Mouse (Mus musculus) intestine, embryonic 14.5 days (tissue): ENCODE data around the gene Pdlim7. TPM values are rescaled to one million over a fixed set of nuclear protein-coding genes. Genes with fewer than 3 reads are reported as not detected.

Source experiments
- ATAC-seq: fragments of 200-750 bp; cut with Nextera tagmentation; replicated peaks from 2 replicates; pipeline ENCODE4 v1.8.0; 2017; ENCODE audit warnings: low read depth, moderate number of reproducible peaks, moderate TSS enrichment, moderate library complexity; ENCODE audit not compliant: low FRiP score, low TSS enrichment
- DNase-seq: peaks from one replicate; pipeline ENCODE4 v3.0.0-alpha.2; 2018; ENCODE audit warnings: low spot score
- H3K27ac ChIP-seq: fragments of 300-500 bp; sonication (generic); 2 replicates; pipeline ENCODE4 v1.5.1; 2014; ENCODE audit warnings: low read depth, mild to moderate bottlenecking, control low read depth
- H3K27me3 ChIP-seq: fragments of 300-500 bp; sonication (generic); replicated peaks from 2 replicates; pipeline ENCODE4 v1.6.1; 2014; ENCODE audit warnings: low read length, control low read depth; ENCODE audit not compliant: control insufficient read depth, insufficient read depth
- H3K36me3 ChIP-seq: fragments of 300-500 bp; sonication (generic); 2 replicates; pipeline ENCODE4 v1.6.1; 2014; ENCODE audit warnings: low read length, control low read depth; ENCODE audit not compliant: control insufficient read depth, insufficient read depth
- H3K4me1 ChIP-seq: fragments of 300-500 bp; sonication (generic); replicated peaks from 2 replicates; pipeline ENCODE4 v1.6.1; 2014; ENCODE audit warnings: low read length, control low read depth, mixed read lengths; ENCODE audit not compliant: control insufficient read depth, insufficient read depth
- H3K4me2 ChIP-seq: fragments of 300-500 bp; sonication (generic); 2 replicates; pipeline ENCODE4 v1.6.1; 2014; ENCODE audit warnings: low read length
- H3K4me3 ChIP-seq: fragments of 300-500 bp; sonication (generic); 2 replicates; pipeline ENCODE4 v1.5.1; 2014; ENCODE audit warnings: low read depth, low read length, control low read depth, mixed read lengths
- H3K9ac ChIP-seq: fragments of 300-500 bp; sonication (generic); 2 replicates; pipeline ENCODE4 v1.6.1; 2014; ENCODE audit warnings: mild to moderate bottlenecking, low read length
- H3K9me3 ChIP-seq: fragments of 300-500 bp; sonication (generic); 2 replicates; pipeline ENCODE4 v1.6.1; 2016; ENCODE audit warnings: low read length, control low read depth; ENCODE audit not compliant: control insufficient read depth
- WGBS: fragments of 180-500 bp; shearing (Covaris S2); extraction: QIAGEN DNeasy Blood & Tissue Kit; methylation state at CpG from one replicate; pipeline ENCODE4 v1.1.7; 2014; 5-methylcytosine and 5-hydroxymethylcytosine counted together
- polyA plus RNA-seq: library from polyadenylated mRNA; unstranded; fragments of >200 nt; fragmentation: Nextera tagmentation; extraction: Ambion mirVana; gene quantifications from 2 replicates; pipeline ENCODE4 v1.2.1, GENCODE M21; 2014

Pdlim7 gene
- polyA plus RNA-seq, 1 experiment from 2014 or later: 253 TPM

GRCm38 (mm10) chr13:55462965-55463364 lies 50.5 kb downstream of the Pdlim7 start:
- Histone ChIP-seq H3K9me3 (no peaks in the 10 kb centered on the region), H3K36me3 (peaks cover 39% of the 10 kb centered on the region), H3K4me2 (no peak overlapping the region), H3K9ac (no peak overlapping the region), H3K4me3 (no peak overlapping the region), H3K27me3 (no peaks in the 10 kb centered on the region), H3K27ac (no peak overlapping the region), H3K4me1 (peaks cover 6% of the 10 kb centered on the region; the same call in 1 of the 2 replicates)
- ATAC-seq: no peak
- 56% methylated on average over 2 of the region's 2 CpGs for WGBS
- no peak for DNase-seq

GRCm38 (mm10) chr13:55451785-55452549 lies 61.5 kb downstream of the Pdlim7 start:
- Histone ChIP-seq H3K9me3 (no peaks in the 10 kb centered on the region), H3K36me3 (peaks cover 82% of the 10 kb centered on the region), H3K9ac (no peak overlapping the region), H3K4me3 (no peak overlapping the region), H3K27ac (no peak overlapping the region), H3K4me2 (no peak overlapping the region), H3K4me1 (peaks cover 10% of the 10 kb centered on the region), H3K27me3 (no peaks in the 10 kb centered on the region)
- DNase-seq (no peak), ATAC-seq (no peak)
- WGBS: 87% methylated on average over 16 of the region's 16 CpGs

- H3K4me1 ChIP-seq: peaks cover 16% of the 10 kb centered on the region
- DNase-seq (no peak), ATAC-seq (no peak)
- no peak overlapping the region for H3K4me3 ChIP-seq
- no peak overlapping the region for H3K9ac ChIP-seq
- no peak overlapping the region for H3K4me2 ChIP-seq
- peaks cover 77% of the 10 kb centered on the region for H3K36me3 ChIP-seq
- H3K27ac ChIP-seq: no peak overlapping the region
- H3K27me3 ChIP-seq: no peaks in the 10 kb centered on the region
- H3K9me3 ChIP-seq: no peaks in the 10 kb centered on the region
- WGBS: 92% methylated on average over 10 of the region's 10 CpGs
Observed at GRCm38 (mm10) chr13:55451296-55451695, 62.2 kb downstream of the Pdlim7 start.

- Histone ChIP-seq H3K4me1 (peaks cover 21% of the 10 kb centered on the region), H3K36me3 (peaks cover 70% of the 10 kb centered on the region)
- no peak for ATAC-seq
Observed at GRCm38 (mm10) chr13:55450511-55450980, 62.9 kb downstream of the Pdlim7 start.

GRCm38 (mm10) chr13:55449679-55450441 lies 63.6 kb downstream of the Pdlim7 start:
- H3K4me3 ChIP-seq: no peak overlapping the region
- no peaks in the 10 kb centered on the region for H3K9me3 ChIP-seq
- DNase-seq (no peak), ATAC-seq (no peak)
- 86% methylated on average over 17 of the region's 17 CpGs for WGBS
- no peaks in the 10 kb centered on the region for H3K27me3 ChIP-seq
- no peak overlapping the region for H3K27ac ChIP-seq
- H3K4me1 ChIP-seq: peaks cover 21% of the 10 kb centered on the region
- H3K9ac ChIP-seq: no peak overlapping the region
- H3K4me2 ChIP-seq: no peak overlapping the region
- H3K36me3 ChIP-seq: peaks cover 63% of the 10 kb centered on the region

More at GRCm38 (mm10) chr13:55450511-55450980, 62.9 kb downstream of the Pdlim7 start:
- no peak for DNase-seq
- Histone ChIP-seq H3K27me3 (no peaks in the 10 kb centered on the region), H3K9me3 (no peaks in the 10 kb centered on the region), H3K4me3 (no peak overlapping the region), H3K4me2 (no peak overlapping the region), H3K27ac (no peak overlapping the region), H3K9ac (no peak overlapping the region)
- WGBS: 93% methylated on average over 11 of the region's 11 CpGs

- Histone ChIP-seq H3K9ac (no peak overlapping the region), H3K27me3 (no peaks in the 10 kb centered on the region), H3K36me3 (peaks cover 56% of the 10 kb centered on the region), H3K4me2 (no peak overlapping the region), H3K4me1 (peaks cover 21% of the 10 kb centered on the region), H3K9me3 (no peaks in the 10 kb centered on the region), H3K27ac (no peak overlapping the region), H3K4me3 (no peak overlapping the region)
- ATAC-seq: no peak
- 94% methylated on average over 9 of the region's 9 CpGs for WGBS
- no peak for DNase-seq
Observed at GRCm38 (mm10) chr13:55449205-55449604, 64.3 kb downstream of the Pdlim7 start.

GRCm38 (mm10) chr13:55448131-55448530 lies 65.3 kb downstream of the Pdlim7 start:
- no peak overlapping the region for H3K27ac ChIP-seq
- no peaks in the 10 kb centered on the region for H3K27me3 ChIP-seq
- ATAC-seq (no peak), DNase-seq (no peak)
- H3K36me3 ChIP-seq: peaks cover 45% of the 10 kb centered on the region
- no peak overlapping the region for H3K4me3 ChIP-seq
- H3K9ac ChIP-seq: no peak overlapping the region
- H3K9me3 ChIP-seq: no peaks in the 10 kb centered on the region
- WGBS: 91% methylated on average over 5 of the region's 5 CpGs
- H3K4me1 ChIP-seq: peaks cover 26% of the 10 kb centered on the region
- H3K4me2 ChIP-seq: no peak overlapping the region

GRCm38 (mm10) chr13:55447543-55447943 lies 65.9 kb downstream of the Pdlim7 start:
- DNase-seq: no peak
- Histone ChIP-seq H3K9me3 (no peaks in the 10 kb centered on the region), H3K27ac (no peak overlapping the region), H3K4me2 (no peak overlapping the region), H3K4me3 (no peak overlapping the region), H3K4me1 (peaks cover 26% of the 10 kb centered on the region), H3K9ac (no peak overlapping the region), H3K36me3 (peaks cover 40% of the 10 kb centered on the region), H3K27me3 (no peaks in the 10 kb centered on the region)
- WGBS: 64% methylated on average over 3 of the region's 3 CpGs
- ATAC-seq: no peak
